Mouse (Mus musculus) stomach, embryonic 16.5 days (tissue): ENCODE results near the gene Gpatch2l. TPM values are rescaled to one million over a fixed set of nuclear protein-coding genes. Genes with fewer than 3 reads are reported as not detected.
A peak's percentile ranks its signal among the peaks of the same experiment; 100 is the strongest.

Experiments
- ATAC-seq: fragments of 200-750 bp; cut with Nextera tagmentation; 2 replicates; pipeline ENCODE4 v1.8.0; 2017; ENCODE audit warnings: moderate number of reproducible peaks, moderate TSS enrichment; ENCODE audit not compliant: insufficient read depth, low FRiP score
- H3K27ac ChIP-seq: fragments of 300-500 bp; sonication (generic); 2 replicates; pipeline ENCODE4 v1.5.1; 2014; ENCODE audit warnings: low read length
- H3K27me3 ChIP-seq: fragments of 300-500 bp; sonication (generic); 2 replicates; pipeline ENCODE4 v1.6.1; 2014; ENCODE audit warnings: low read length, control low read depth, mixed read lengths; ENCODE audit not compliant: control insufficient read depth, insufficient read depth
- H3K36me3 ChIP-seq: fragments of 300-500 bp; sonication (generic); 2 replicates; pipeline ENCODE4 v1.6.1; 2014; ENCODE audit warnings: low read length; ENCODE audit not compliant: control insufficient read depth, insufficient read depth
- H3K4me1 ChIP-seq: fragments of 300-500 bp; sonication (generic); 2 replicates; pipeline ENCODE4 v1.6.1; 2014; ENCODE audit warnings: low read length, control low read depth, mixed read lengths; ENCODE audit not compliant: control insufficient read depth, insufficient read depth
- H3K4me2 ChIP-seq: fragments of 300-500 bp; sonication (generic); 2 replicates; pipeline ENCODE4 v1.6.1; 2014; ENCODE audit warnings: low read depth, low read length, mixed read lengths
- H3K4me3 ChIP-seq: fragments of 300-500 bp; sonication (generic); replicated peaks from 2 replicates; pipeline ENCODE4 v1.5.1; 2014; ENCODE audit warnings: mild to moderate bottlenecking, low read length
- H3K9ac ChIP-seq: fragments of 300-500 bp; sonication (generic); 2 replicates; pipeline ENCODE4 v1.6.1; 2014; ENCODE audit warnings: low read length
- H3K9me3 ChIP-seq: fragments of 300-500 bp; sonication (generic); replicated peaks from 2 replicates; pipeline ENCODE4 v1.6.1; 2016; ENCODE audit warnings: low read length, control low read depth; ENCODE audit not compliant: control insufficient read depth
- WGBS: fragments of 180-500 bp; shearing (Covaris S2); extraction: QIAGEN DNeasy Blood & Tissue Kit; methylation state at CpG from one replicate; pipeline ENCODE4 v1.1.7; 2014; 5-methylcytosine and 5-hydroxymethylcytosine counted together
- polyA plus RNA-seq: library from polyadenylated mRNA; unstranded; fragments of >200 nt; fragmentation: Nextera tagmentation; extraction: Ambion mirVana; gene quantifications from 2 replicates; pipeline ENCODE4 v1.2.1, GENCODE M21; 2015

Gpatch2l gene
- 15.5 and 17.2 TPM in 2 replicates for polyA plus RNA-seq

GRCm38 (mm10) chr12:86241604-86242536 lies at the start of gene Gpatch2l:
Gpatch2l (plus strand) TSS chr12:86241858.
- Histone ChIP-seq H3K27me3 (no peaks in the 10 kb centered on the region), H3K4me1 (peaks cover 12% of the 10 kb centered on the region), H3K9me3 (no peaks in the 10 kb centered on the region), H3K4me3 (peak within 1 kb of the TSS; percentile 62), H3K27ac (peak within 1 kb of the TSS; percentile 76), H3K36me3 (peaks cover 8% of the 10 kb centered on the region; the same call in 1 of the 2 replicates), H3K9ac (peak within 1 kb of the TSS; percentile 92), H3K4me2 (peak within 1 kb of the TSS; percentile 92)
- ATAC-seq: peak; percentile 100
- under 1% methylated on average over 55 of the region's 58 CpGs for WGBS

- 37% methylated on average over 15 of the region's 15 CpGs for WGBS
- no peak overlapping the region for H3K4me2 ChIP-seq
- H3K4me3 ChIP-seq: no peak overlapping the region
- no peak overlapping the region for H3K9ac ChIP-seq
- no peak overlapping the region for H3K27ac ChIP-seq
- no peaks in the 10 kb centered on the region for H3K36me3 ChIP-seq
- peak; percentile 66; the same call in 1 of the 2 replicates for ATAC-seq
- H3K4me1 ChIP-seq: peaks cover 8% of the 10 kb centered on the region
- no peaks in the 10 kb centered on the region for H3K9me3 ChIP-seq
- H3K27me3 ChIP-seq: no peaks in the 10 kb centered on the region; the same call in 1 of the 2 replicates
Measured at GRCm38 (mm10) chr12:86192036-86192449, 49.6 kb upstream of the Gpatch2l start.

GRCm38 (mm10) chr12:86196944-86197343 lies 44.7 kb upstream of the Gpatch2l start:
- no peak for ATAC-seq
- Histone ChIP-seq H3K27ac (no peak overlapping the region), H3K36me3 (no peaks in the 10 kb centered on the region), H3K9me3 (no peaks in the 10 kb centered on the region), H3K27me3 (no peaks in the 10 kb centered on the region), H3K4me3 (no peak overlapping the region), H3K4me1 (peaks cover 8% of the 10 kb centered on the region), H3K9ac (no peak overlapping the region), H3K4me2 (no peak overlapping the region)
- WGBS: 86% methylated on average over 7 of the region's 7 CpGs

DNA sequence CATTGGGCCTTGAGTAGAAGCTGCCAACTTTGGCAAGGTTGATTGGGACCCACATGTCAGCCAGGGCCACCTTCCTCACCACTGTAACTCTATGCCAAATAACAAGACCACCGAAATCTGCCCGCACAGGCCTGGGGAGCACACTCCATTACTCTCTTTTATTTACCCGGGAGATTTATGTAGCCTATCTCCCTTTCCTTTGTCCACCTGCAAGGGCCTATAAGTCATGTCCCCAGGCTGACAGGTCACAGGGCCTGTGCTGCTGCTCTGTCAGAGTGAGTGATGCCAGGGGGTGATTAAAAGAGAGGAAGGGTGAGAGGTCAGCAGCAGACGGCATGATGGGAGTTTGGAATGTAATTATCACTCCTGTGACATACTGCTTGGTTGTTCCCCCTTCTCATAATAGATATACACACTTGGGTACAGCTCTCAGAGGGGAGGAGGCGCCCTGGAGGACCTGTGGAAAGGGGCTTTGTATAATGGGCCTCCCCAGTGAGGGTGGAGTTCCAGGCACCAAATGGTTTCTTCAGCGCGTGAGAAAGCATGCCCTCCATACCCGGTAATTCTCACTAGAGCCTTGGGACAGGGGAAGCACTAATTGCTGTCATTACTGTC lies 38.1 kb upstream of the Gpatch2l start:
- no peak overlapping the region for H3K4me3 ChIP-seq
- no peaks in the 10 kb centered on the region for H3K4me1 ChIP-seq
- H3K27me3 ChIP-seq: no peaks in the 10 kb centered on the region
- no peak overlapping the region for H3K27ac ChIP-seq
- H3K36me3 ChIP-seq: no peaks in the 10 kb centered on the region
- H3K4me2 ChIP-seq: no peak overlapping the region
- WGBS: 17% methylated on average over 8 of the region's 8 CpGs
- H3K9me3 ChIP-seq: no peaks in the 10 kb centered on the region
- H3K9ac ChIP-seq: no peak overlapping the region
- ATAC-seq: no peak

- 2% methylated on average over 19 of the region's 19 CpGs for WGBS
- Histone ChIP-seq H3K36me3 (no peaks in the 10 kb centered on the region), H3K27me3 (peaks cover 52% of the 10 kb centered on the region)
Measured at GRCm38 (mm10) chr12:86211099-86211520, 30.5 kb upstream of the Gpatch2l start.

DNA sequence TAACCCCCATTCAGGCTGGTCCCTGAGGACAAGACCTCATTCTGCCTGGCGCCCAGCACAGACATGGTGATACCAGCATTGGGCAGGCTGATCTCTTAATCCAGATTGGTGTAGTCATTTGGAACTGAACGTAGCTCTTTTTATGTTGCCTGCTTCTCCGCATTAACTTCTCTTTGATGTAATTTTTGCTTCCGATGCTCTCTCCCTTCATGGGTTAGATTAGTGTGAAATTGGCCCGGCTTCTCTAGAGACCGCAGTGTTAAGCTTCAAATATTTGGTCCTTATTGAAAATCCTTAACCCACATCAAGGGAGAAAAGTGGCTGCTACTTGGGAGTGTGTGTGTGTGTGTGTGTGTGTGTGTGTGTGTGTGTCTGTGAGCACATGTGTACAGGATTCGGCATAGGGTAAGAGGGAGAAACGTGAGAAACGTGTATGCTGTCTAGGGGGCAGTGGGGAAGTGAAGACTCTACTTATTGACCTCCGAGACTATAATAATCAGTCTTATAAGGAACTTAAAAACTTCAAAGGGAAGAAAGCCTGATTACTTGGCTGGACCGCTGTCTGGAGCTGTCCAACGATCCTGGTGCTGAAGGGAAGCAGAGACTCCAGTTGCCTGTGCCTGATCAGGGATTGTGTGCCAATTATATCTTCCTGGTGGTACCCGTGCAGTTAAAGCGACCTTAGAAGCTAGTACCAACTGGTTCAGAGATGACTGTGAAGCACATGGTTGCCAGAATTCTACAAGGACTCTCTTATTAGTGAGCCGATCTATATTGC lies 28.8 kb upstream of the Gpatch2l start:
- no peak overlapping the region for H3K4me3 ChIP-seq
- H3K4me2 ChIP-seq: no peak overlapping the region
- H3K27me3 ChIP-seq: peaks cover 56% of the 10 kb centered on the region
- H3K27ac ChIP-seq: no peak overlapping the region
- no peaks in the 10 kb centered on the region for H3K9me3 ChIP-seq
- H3K36me3 ChIP-seq: no peaks in the 10 kb centered on the region
- H3K9ac ChIP-seq: no peak overlapping the region
- no peak for ATAC-seq
- 39% methylated on average over 15 of the region's 15 CpGs for WGBS
- no peaks in the 10 kb centered on the region for H3K4me1 ChIP-seq

More at GRCm38 (mm10) chr12:86211099-86211520, 30.5 kb upstream of the Gpatch2l start:
- Histone ChIP-seq H3K4me1 (no peaks in the 10 kb centered on the region), H3K4me3 (no peak overlapping the region), H3K9me3 (no peaks in the 10 kb centered on the region), H3K4me2 (no peak overlapping the region), H3K9ac (no peak overlapping the region), H3K27ac (no peak overlapping the region)
- ATAC-seq: no peak

GRCm38 (mm10) chr12:86214201-86214600 lies 27.5 kb upstream of the Gpatch2l start:
- H3K9ac ChIP-seq: no peak overlapping the region
- 12% methylated on average over 24 of the region's 24 CpGs for WGBS
- H3K4me2 ChIP-seq: no peak overlapping the region
- peaks cover 56% of the 10 kb centered on the region for H3K27me3 ChIP-seq
- no peaks in the 10 kb centered on the region for H3K4me1 ChIP-seq
- no peaks in the 10 kb centered on the region for H3K36me3 ChIP-seq
- H3K9me3 ChIP-seq: no peaks in the 10 kb centered on the region
- no peak overlapping the region for H3K27ac ChIP-seq
- H3K4me3 ChIP-seq: no peak overlapping the region
- no peak for ATAC-seq

DNA sequence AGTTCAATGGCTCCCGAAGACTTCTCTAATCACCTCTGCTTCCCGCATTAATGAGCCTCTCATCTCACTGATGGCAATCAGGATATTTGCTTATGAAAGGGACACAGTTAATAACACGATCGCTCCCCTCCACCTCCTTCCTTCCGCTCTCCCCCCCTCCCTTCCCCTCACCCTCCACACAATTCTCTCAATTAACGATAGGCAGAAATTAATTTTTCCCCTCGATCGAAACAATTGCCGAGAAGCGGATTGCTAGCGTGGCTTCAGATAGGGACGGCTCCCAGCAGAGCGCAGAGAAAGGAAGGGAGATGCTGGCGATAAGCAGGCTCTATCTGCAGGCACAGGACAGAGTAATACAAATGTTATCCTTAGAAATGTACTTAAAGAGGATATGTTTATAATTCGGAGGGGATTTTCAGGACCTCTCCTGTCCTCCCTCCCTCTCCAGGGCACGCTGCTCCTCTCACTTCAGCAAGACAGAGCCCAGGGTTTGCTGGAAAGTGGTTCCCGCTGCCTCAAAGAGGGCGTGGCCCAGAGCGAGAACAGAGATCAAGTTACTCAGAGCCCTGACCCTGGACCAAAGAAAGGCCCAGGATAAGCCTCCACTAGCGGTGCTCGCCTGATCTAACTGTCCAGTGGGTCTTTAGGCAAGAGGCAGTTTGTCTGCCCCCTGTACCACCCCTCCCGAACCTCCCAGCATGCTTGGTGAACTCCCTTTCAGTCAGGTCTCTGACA lies 24.8 kb upstream of the Gpatch2l start:
- Histone ChIP-seq H3K27me3 (peaks cover 48% of the 10 kb centered on the region), H3K4me2 (peak overlapping the region; percentile 37)
- WGBS: 1% methylated on average over 22 of the region's 22 CpGs

More for the DNA sequence above, 24.8 kb upstream of the Gpatch2l start:
- no peaks in the 10 kb centered on the region for H3K9me3 ChIP-seq
- no peaks in the 10 kb centered on the region for H3K36me3 ChIP-seq
- no peak overlapping the region for H3K9ac ChIP-seq
- no peak overlapping the region for H3K4me3 ChIP-seq
- ATAC-seq: no peak
- H3K4me1 ChIP-seq: 0 out of 2 replicates have a peak, but pooled peaks cover 3% of the 10 kb centered on the region
- no peak overlapping the region for H3K27ac ChIP-seq
